Mouse (Mus musculus): ENCODE data around the gene Entpd5. TPM values are rescaled to one million over a fixed set of nuclear protein-coding genes. Genes with fewer than 3 reads are reported as not detected.

The Entpd5 gene
- polyA plus RNA-seq (2021; fragmentation: Nextera tagmentation), result 10.9 and 13.0 TPM in 2 replicates
- long read RNA-seq, experiment 1, full-length matches to known transcripts, result 11 of 24 reads
- long read RNA-seq, experiment 1, partial matches to known transcripts, result 6 of 24 reads
- long read RNA-seq, experiment 1, other reads (novel, unspliced or antisense), result 7 of 24 reads
- long read RNA-seq, experiment 2, full-length matches to known transcripts, result 89 of 118 reads
- long read RNA-seq, experiment 2, partial matches to known transcripts, result 3 of 118 reads
- long read RNA-seq, experiment 2, other reads (novel, unspliced or antisense), result 26 of 118 reads

GRCm38 (mm10) chr12:84408819-84409507, at the start of gene Entpd5, which contains the start of gene Bbof1:
Entpd5 (minus strand) TSS chr12:84409029.
Bbof1 (plus strand) TSS chr12:84409071.

GRCm38 (mm10) chr12:84450718-84451646, 42.2 kb upstream of the Entpd5 start, which contains the start of the genes Aldh6a1 and Lin52:
Aldh6a1 (minus strand) TSS chr12:84451004.
Lin52 (plus strand) TSS chr12:84451422.

GRCm38 (mm10) chr12:84416834-84417604, 8.2 kb upstream of the Entpd5 start, which contains the start of gene Rnf113a2:
Rnf113a2 (plus strand) TSS chr12:84417196.

GRCm38 (mm10) chr12:84361555-84362489, 47.0 kb downstream of the Entpd5 start, which contains the start of the genes Coq6 and Fam161b:
Coq6 (plus strand) TSS chr12:84361657.
Fam161b (minus strand) TSS chr12:84361833.

Other genes with a start within 250 kb of the Entpd5 start
- 6.0 and 8.0 TPM in 2 replicates for gene Elmsan1, start 190.1 kb downstream of the Entpd5 start, polyA plus RNA-seq (2021; fragmentation: Nextera tagmentation)
- 22.2 and 35.4 TPM in 2 replicates for gene Ptgr2, start 123.8 kb downstream of the Entpd5 start, polyA plus RNA-seq (2021; fragmentation: Nextera tagmentation)
- gene Zfp410, start 92.2 kb downstream of the Entpd5 start, polyA plus RNA-seq (2021; fragmentation: Nextera tagmentation), result 20.4 and 21.8 TPM in 2 replicates
- gene Coq6, start 47.4 kb downstream of the Entpd5 start, polyA plus RNA-seq (2021; fragmentation: Nextera tagmentation), result 22.0 and 22.8 TPM in 2 replicates
- 6.8 TPM in 2 replicates for gene Fam161b, start 47.2 kb downstream of the Entpd5 start, polyA plus RNA-seq (2021; fragmentation: Nextera tagmentation)
- 1.1 and 1.5 TPM in 2 replicates for gene Bbof1, start within 50 bp of the Entpd5 start, polyA plus RNA-seq (2021; fragmentation: Nextera tagmentation)
- gene Rnf113a2, start 8.2 kb upstream of the Entpd5 start, polyA plus RNA-seq (2021; fragmentation: Nextera tagmentation), result 18.2 and 19.2 TPM in 2 replicates
- gene Aldh6a1, start 42.0 kb upstream of the Entpd5 start, polyA plus RNA-seq (2021; fragmentation: Nextera tagmentation), result 61.7 and 75.7 TPM in 2 replicates
- gene Lin52, start 42.4 kb upstream of the Entpd5 start, polyA plus RNA-seq (2021; fragmentation: Nextera tagmentation), result 39.6 and 39.7 TPM in 2 replicates
- 0.06 TPM in 1 of 2 replicates, not detected in the other for gene Vsx2, start 160.7 kb upstream of the Entpd5 start, polyA plus RNA-seq (2021; fragmentation: Nextera tagmentation)
- 8.9 and 9.9 TPM in 2 replicates for gene Abcd4, start 208.4 kb upstream of the Entpd5 start, polyA plus RNA-seq (2021; fragmentation: Nextera tagmentation)
- 0.09 TPM in 1 of 2 replicates, not detected in the other for gene Vrtn, start 232.0 kb upstream of the Entpd5 start, polyA plus RNA-seq (2021; fragmentation: Nextera tagmentation)

Data from layer of hippocampus, adult 6 months (tissue).